Mouse (Mus musculus): ENCODE measurements around the gene Pard3. TPM values are rescaled to one million over a fixed set of nuclear protein-coding genes. Genes with fewer than 3 reads are reported as not detected.

Pard3 gene
- total and polyA plus RNA-seq, 3 experiments = 0.51 to 1.3 (median 0.94) TPM

DNA sequence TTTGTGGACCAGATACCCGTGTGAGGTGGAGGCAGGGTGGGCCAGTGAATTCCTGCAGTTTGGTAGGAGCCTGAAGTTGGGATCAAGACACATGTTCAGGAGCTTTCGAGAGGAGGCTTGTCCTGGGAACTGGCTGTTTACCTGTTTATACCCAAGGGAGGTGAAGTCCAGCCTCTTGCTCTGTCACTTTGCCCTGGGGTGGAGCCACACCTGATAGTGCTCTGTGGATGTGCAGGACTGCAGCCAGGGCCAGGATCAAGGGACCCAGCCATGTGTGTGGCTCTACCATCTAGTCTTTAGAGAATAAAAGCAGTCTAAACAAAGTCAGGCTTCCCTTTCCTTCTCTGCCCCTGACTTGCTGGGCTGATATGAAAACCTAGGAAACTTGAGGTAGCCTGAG, 40.9 kb downstream of the Pard3 start:
- Histone ChIP-seq H3K9me3 (replicated peaks; ENCODE audit: low read length) (no peaks in the 10 kb centered on the region), H3K9ac (ENCODE audit: insufficient read depth, low read depth) (no peak overlapping the region), H3K36me3 (replicated peaks in 1 of 2; ENCODE audit: control insufficient read depth in 1 of 2, insufficient read depth in 1 of 2, low read length in 1 of 2) (no peaks in the 10 kb centered on the region), H3K79me2 (replicated peaks; ENCODE audit: control insufficient read depth, extremely low read depth, insufficient read depth, poor library complexity, severe bottlenecking) (no peaks in the 10 kb centered on the region), H3K4me2 (ENCODE audit: insufficient read depth, low read depth, poor library complexity, severe bottlenecking) (no peak overlapping the region), H3K27me3 (replicated peaks) (no peaks in the 10 kb centered on the region), H3K4me3 (replicated peaks in 1 of 3; ENCODE audit: low read depth in 2 of 3, low read length in 2 of 3, poor library complexity in 1 of 3) (no peak overlapping the region), H3K4me1 (ENCODE audit: control insufficient read depth in 1 of 2, insufficient read depth in 2 of 2) (no peaks in the 10 kb centered on the region), H3K27ac (ENCODE audit: insufficient read depth, low read depth) (no peak overlapping the region)
- dilution Hi-C loops (cut with MboI; ENCODE audit: extremely low pct_ligation_motif_present, extremely low pct_unique_long_range_greater_than_20kb, low sequenced_read_pairs) = no loop called here
- TF ChIP-seq GABPA (IDR thresholded peaks at IDR 0.05; ENCODE audit: insufficient replicate concordance, low read depth, low read length) (no peak), NRF1 (IDR thresholded peaks at IDR 0.05; ENCODE audit: low read depth, low read length) (no peak), MXI1 (IDR thresholded peaks at IDR 0.05; ENCODE audit: low read depth, low read length) (no peak), KAT2A (IDR thresholded peaks at IDR 0.05; ENCODE audit: insufficient replicate concordance, low read length) (no peak), MEF2A (IDR thresholded peaks at IDR 0.05; ENCODE audit: borderline replicate concordance, low read depth, low read length) (no peak), ZNF384 (IDR thresholded peaks at IDR 0.05; ENCODE audit: low read depth, low read length) (no peak), MAX (IDR thresholded peaks at IDR 0.05; ENCODE audit: low read length) (no peak), ZC3H11A (IDR thresholded peaks at IDR 0.05; ENCODE audit: low read depth, low read length) (no peak), UBTF (IDR thresholded peaks at IDR 0.05; ENCODE audit: low read depth, low read length) (no peak), RAD21 (IDR thresholded peaks at IDR 0.05; ENCODE audit: low read depth, low read length) (no peak), SMC3 (IDR thresholded peaks at IDR 0.05; ENCODE audit: low read depth, low read length) (no peak), MYC (IDR thresholded peaks at IDR 0.05; ENCODE audit: low read depth, low read length) (no peak)
- DNase-seq (ENCODE audit: extremely low read depth) = no peak
- in situ Hi-C loops (cut with MboI; ENCODE audit: low pct_ligation_motif_present, low pct_unique_long_range_greater_than_20kb, low sequenced_read_pairs) = no loop called here

DNA sequence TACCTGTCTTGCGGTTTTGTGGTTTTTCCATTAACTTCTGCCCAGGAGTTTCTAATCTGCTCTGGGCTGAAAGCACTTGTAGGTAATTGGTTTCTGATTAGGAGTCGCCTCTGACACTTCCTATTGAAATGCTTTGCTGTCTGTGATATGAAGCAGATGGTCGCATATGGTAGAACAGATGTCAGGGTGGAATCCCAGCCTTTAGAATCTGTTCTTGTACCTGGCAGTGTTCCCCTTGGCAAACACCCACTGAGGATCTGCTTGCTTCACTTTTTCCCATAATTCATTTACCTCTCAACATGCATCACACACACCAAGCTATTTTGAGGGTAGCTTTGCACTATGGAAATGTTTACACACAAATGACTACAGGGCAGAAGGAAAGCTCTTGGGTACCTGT, 44.2 kb downstream of the Pard3 start:
- TF ChIP-seq EP300 (IDR thresholded peaks at IDR 0.05; ENCODE audit: low read length) (no peak), E2F4 (IDR thresholded peaks at IDR 0.05; ENCODE audit: insufficient replicate concordance, low read depth, low read length) (no peak), USF1 (IDR thresholded peaks at IDR 0.05; ENCODE audit: low read depth, low read length) (no peak), PAX5 (IDR thresholded peaks at IDR 0.05; ENCODE audit: low read length) (no peak), ZMIZ1 (IDR thresholded peaks at IDR 0.05; ENCODE audit: low read depth, low read length) (no peak), MAX (IDR thresholded peaks at IDR 0.05; ENCODE audit: low read length) (no peak), SIN3A (IDR thresholded peaks at IDR 0.05; ENCODE audit: low read length) (no peak), TBP (conservative IDR thresholded peaks at IDR 0.05; ENCODE audit: low read depth, low read length) (no peak), BHLHE40 (IDR thresholded peaks at IDR 0.05; ENCODE audit: low read depth, low read length) (no peak), MXI1 (IDR thresholded peaks at IDR 0.05; ENCODE audit: low read depth, low read length) (no peak), ELF1 (IDR thresholded peaks at IDR 0.05; ENCODE audit: low read depth, low read length) (no peak), GABPA (IDR thresholded peaks at IDR 0.05; ENCODE audit: insufficient replicate concordance, low read depth, low read length) (no peak), CTCF (conservative IDR thresholded peaks at IDR 0.05 in 1 of 2, IDR thresholded peaks at IDR 0.05 in 1 of 2; ENCODE audit: low read depth in 2 of 2, low read length in 2 of 2) (no peak), UBTF (IDR thresholded peaks at IDR 0.05; ENCODE audit: low read depth, low read length) (no peak), HCFC1 (IDR thresholded peaks at IDR 0.05; ENCODE audit: low read depth, low read length) (no peak), NRF1 (IDR thresholded peaks at IDR 0.05; ENCODE audit: low read depth, low read length) (no peak)
- dilution Hi-C loops (cut with MboI; ENCODE audit: extremely low pct_ligation_motif_present, extremely low pct_unique_long_range_greater_than_20kb, low sequenced_read_pairs) (no loop called here), in situ Hi-C loops (cut with MboI; ENCODE audit: low pct_ligation_motif_present, low pct_unique_long_range_greater_than_20kb, low sequenced_read_pairs) (no loop called here)
- no peaks in the 10 kb centered on the region for H3K9me3 ChIP-seq (replicated peaks; ENCODE audit: low read length)
- no peak overlapping the region for H3K9ac ChIP-seq (ENCODE audit: insufficient read depth, low read depth)
- 0 out of 4 replicates have a peak, but pooled peaks cover 0 to 2% of the 10 kb centered on the region in 2 experiments for H3K4me1 ChIP-seq (ENCODE audit: control insufficient read depth in 1 of 2, insufficient read depth in 2 of 2)
- no peak overlapping the region for H3K4me2 ChIP-seq (ENCODE audit: insufficient read depth, low read depth, poor library complexity, severe bottlenecking)
- no peaks in the 10 kb centered on the region for H3K27me3 ChIP-seq (replicated peaks)
- no peak for DNase-seq (ENCODE audit: extremely low read depth)
- H3K36me3 ChIP-seq (replicated peaks in 1 of 2; ENCODE audit: control insufficient read depth in 1 of 2, insufficient read depth in 1 of 2, low read length in 1 of 2) = no peaks in the 10 kb centered on the region
- H3K4me3 ChIP-seq (replicated peaks in 1 of 3; ENCODE audit: low read depth in 2 of 3, low read length in 2 of 3, poor library complexity in 1 of 3) = no peak overlapping the region
- no peaks in the 10 kb centered on the region for H3K79me2 ChIP-seq (replicated peaks; ENCODE audit: control insufficient read depth, extremely low read depth, insufficient read depth, poor library complexity, severe bottlenecking)
- no peak overlapping the region for H3K27ac ChIP-seq (ENCODE audit: insufficient read depth, low read depth)
